Mouse (Mus musculus): ENCODE data around the gene Fam78a.

GRCm38 (mm10) chr2:32041087-32041486, 43.6 kb downstream of the Fam78a start:
- TF ChIP-seq CTCF (IDR thresholded peaks at IDR 0.05; ENCODE audit: control insufficient read depth, insufficient read depth, insufficient read length) (no peak), FOSL1 (IDR thresholded peaks at IDR 0.05; ENCODE audit: insufficient read depth, low read length, poor library complexity, severe bottlenecking) (no peak), MYOD1 (IDR thresholded peaks at IDR 0.05; ENCODE audit: control insufficient read depth, insufficient read length, low read depth) (no peak), USF1 (IDR thresholded peaks at IDR 0.05; ENCODE audit: low read depth) (no peak), MAX (IDR thresholded peaks at IDR 0.05) (no peak)

All from C2C12 (cell line).